Mouse (Mus musculus) MEL (cell line): Measurements from ENCODE around the gene Naa38. TPM values are rescaled to one million over a fixed set of nuclear protein-coding genes. Genes with fewer than 3 reads are reported as not detected.

Experiments
- DNase-seq: peaks from one replicate; pipeline ENCODE4 v3.0.0; 2011; ENCODE audit warnings: low read depth, low spot score
- H3K27ac ChIP-seq: 2 replicates; pipeline ENCODE4 v1.5.1; 2012; ENCODE audit warnings: low read depth, mild to moderate bottlenecking, control low read depth, low read length, moderate library complexity; ENCODE audit not compliant: control insufficient read depth
- H3K27me3 ChIP-seq, 2 experiments: fragments of 150-350 bp in 1 of 2; sonication (generic) in 1 of 2; 2 replicates each; pipeline ENCODE4 v1.6.1; 2012; ENCODE audit warnings: low read length in 2 of 2, mild to moderate bottlenecking in 2 of 2, improper control_type of control experiment in 1 of 2, moderate library complexity in 1 of 2; ENCODE audit not compliant: insufficient read depth in 2 of 2, control insufficient read depth in 1 of 2
- H3K36me3 ChIP-seq, 2 experiments: 2 replicates each; pipeline ENCODE4 v1.6.1; 2012 to 2014; ENCODE audit warnings: low read length in 2 of 2, improper control_type of control experiment in 1 of 2, inconsistent platforms in 1 of 2, mild to moderate bottlenecking in 1 of 2; ENCODE audit not compliant: insufficient read depth in 2 of 2, control insufficient read depth in 1 of 2
- H3K4me1 ChIP-seq, 2 experiments: fragments of 150-350 bp in 1 of 2; sonication (generic) in 1 of 2; 2 replicates each; pipeline ENCODE4 v1.6.1; 2012; ENCODE audit warnings: low read length in 2 of 2, improper control_type of control experiment in 1 of 2, mild to moderate bottlenecking in 1 of 2; ENCODE audit not compliant: insufficient read depth in 2 of 2, control insufficient read depth in 1 of 2
- H3K4me3 ChIP-seq, 2 experiments: fragments of 150-350 bp in 1 of 2; sonication (generic) in 1 of 2; 2 replicates each; pipeline ENCODE4 v1.5.1; 2012; ENCODE audit warnings: low read depth in 2 of 2, low read length in 2 of 2, mild to moderate bottlenecking in 2 of 2, moderate library complexity in 2 of 2, control low read depth in 1 of 2, improper control_type of control experiment in 1 of 2; ENCODE audit not compliant: control insufficient read depth in 1 of 2, insufficient read depth in 1 of 2
- H3K79me2 ChIP-seq: 2 replicates; pipeline ENCODE4 v1.6.1; 2012; ENCODE audit warnings: mild to moderate bottlenecking, low read length, moderate library complexity; ENCODE audit not compliant: control insufficient read depth, poor library complexity, insufficient read depth
- H3K9ac ChIP-seq: 2 replicates; pipeline ENCODE4 v1.6.1; 2012; ENCODE audit warnings: low read depth, mild to moderate bottlenecking, control low read depth, low read length, moderate library complexity; ENCODE audit not compliant: control insufficient read depth, poor library complexity, severe bottlenecking
- H3K9me3 ChIP-seq: fragments of 150-350 bp; sonication (generic); replicated peaks from 2 replicates; pipeline ENCODE4 v1.6.1; 2012; ENCODE audit warnings: mild to moderate bottlenecking, low read length, improper control_type of control experiment, moderate library complexity; ENCODE audit not compliant: insufficient read depth
- BHLHE40 ChIP-seq: IDR thresholded peaks from 2 replicates; pipeline ENCODE4 v1.6.1; 2012; ENCODE audit warnings: low read depth, mild to moderate bottlenecking, inconsistent platforms, low read length, improper control_type of control experiment, borderline replicate concordance
- CTCF ChIP-seq, 3 experiments: IDR thresholded peaks in 2 of 3; conservative IDR thresholded peaks in 1 of 3; 2 replicates each; pipeline ENCODE4 v1.5.1; 2011 to 2012; ENCODE audit warnings: low read length in 3 of 3, low read depth in 2 of 3, mild to moderate bottlenecking in 2 of 3, improper control_type of control experiment in 1 of 3, inconsistent platforms in 1 of 3, mixed read lengths in 1 of 3, moderate library complexity in 1 of 3; ENCODE audit not compliant: control insufficient read depth in 1 of 3, insufficient read depth in 1 of 3, poor library complexity in 1 of 3, severe bottlenecking in 1 of 3
- E2F4 ChIP-seq: IDR thresholded peaks from 2 replicates; pipeline ENCODE4 v1.6.1; 2011; ENCODE audit warnings: low read depth, low read length, improper control_type of control experiment, borderline replicate concordance
- ELF1 ChIP-seq: IDR thresholded peaks from 2 replicates; pipeline ENCODE4 v1.6.1; 2014; ENCODE audit warnings: low read depth, mild to moderate bottlenecking, inconsistent platforms, low read length, improper control_type of control experiment, moderate library complexity
- EP300 ChIP-seq, 2 experiments: IDR thresholded peaks; 2 replicates each; pipeline ENCODE4 v1.6.1; 2011; ENCODE audit warnings: improper control_type of control experiment in 2 of 2, low read length in 2 of 2, low read depth in 1 of 2, mild to moderate bottlenecking in 1 of 2
- GABPA ChIP-seq: IDR thresholded peaks from 2 replicates; pipeline ENCODE4 v1.6.1; 2012; ENCODE audit warnings: low read depth, mild to moderate bottlenecking, inconsistent platforms, low read length, improper control_type of control experiment, moderate library complexity
- HCFC1 ChIP-seq: IDR thresholded peaks from 2 replicates; pipeline ENCODE4 v1.6.1; 2012; ENCODE audit warnings: low read depth, mild to moderate bottlenecking, inconsistent platforms, low read length, improper control_type of control experiment, moderate library complexity
- JUND ChIP-seq: IDR thresholded peaks from 2 replicates; pipeline ENCODE4 v1.6.1; 2011; ENCODE audit warnings: low read depth, mild to moderate bottlenecking, improper control_type of control experiment, low read length
- MAFK ChIP-seq: IDR thresholded peaks from 2 replicates; pipeline ENCODE4 v1.6.1; 2011; ENCODE audit warnings: low read depth, mild to moderate bottlenecking, low read length, improper control_type of control experiment, borderline replicate concordance
- MAZ ChIP-seq: IDR thresholded peaks from 2 replicates; pipeline ENCODE4 v1.6.1; 2012; ENCODE audit warnings: low read depth, mild to moderate bottlenecking, inconsistent platforms, low read length, improper control_type of control experiment
- MXI1 ChIP-seq: IDR thresholded peaks from 2 replicates; pipeline ENCODE4 v1.6.1; 2011; ENCODE audit warnings: mild to moderate bottlenecking, low read depth, low read length, improper control_type of control experiment
- NELFE ChIP-seq: IDR thresholded peaks from 2 replicates; pipeline ENCODE4 v1.6.1; 2011; ENCODE audit warnings: low read depth, low read length, improper control_type of control experiment
- POLR2AphosphoS5 ChIP-seq: IDR thresholded peaks from 2 replicates; pipeline ENCODE4 v1.6.1; 2012; ENCODE audit warnings: low read depth, borderline replicate concordance, mild to moderate bottlenecking, inconsistent platforms, low read length, moderate library complexity, mixed read lengths
- RAD21 ChIP-seq: IDR thresholded peaks from 2 replicates; pipeline ENCODE4 v1.6.1; 2011; ENCODE audit warnings: mild to moderate bottlenecking, low read depth, low read length, improper control_type of control experiment
- RCOR1 ChIP-seq: IDR thresholded peaks from 2 replicates; pipeline ENCODE4 v1.6.1; 2012; ENCODE audit warnings: low read depth, mild to moderate bottlenecking, inconsistent platforms, low read length, improper control_type of control experiment
- SMC3 ChIP-seq: IDR thresholded peaks from 2 replicates; pipeline ENCODE4 v1.6.1; 2011; ENCODE audit warnings: low read depth, low read length, improper control_type of control experiment
- TAL1 ChIP-seq: IDR thresholded peaks from 2 replicates; pipeline ENCODE4 v1.6.1; 2012; ENCODE audit warnings: mild to moderate bottlenecking, inconsistent platforms, low read length, moderate library complexity, mixed read lengths
- TBP ChIP-seq: IDR thresholded peaks from 2 replicates; pipeline ENCODE4 v1.8.0; 2011; ENCODE audit warnings: low read depth, low read length, improper control_type of control experiment
- TCF12 ChIP-seq: IDR thresholded peaks from 2 replicates; pipeline ENCODE4 v1.6.1; 2014; ENCODE audit warnings: low read depth, mild to moderate bottlenecking, inconsistent platforms, low read length, improper control_type of control experiment, moderate library complexity
- USF1 ChIP-seq: IDR thresholded peaks from 2 replicates; pipeline ENCODE4 v1.6.1; 2014; ENCODE audit warnings: low read depth, mild to moderate bottlenecking, inconsistent platforms, low read length, improper control_type of control experiment, moderate library complexity
- ZC3H11A ChIP-seq: IDR thresholded peaks from 2 replicates; pipeline ENCODE4 v1.6.1; 2012; ENCODE audit warnings: low read depth, mild to moderate bottlenecking, inconsistent platforms, low read length, improper control_type of control experiment
- polyA plus RNA-seq, 2 experiments: library from polyadenylated mRNA; stranded (reverse) in 1 of 2; unstranded in 1 of 2; fragments of >175 nt in 1 of 2; fragments of >200 nt in 1 of 2; gene quantifications; 2 replicates each; pipeline versions ENCODE4 v1.2.1 to v1.2.4; 2012; ENCODE audit warnings: low replicate concordance in 2 of 2, low read depth in 1 of 2; ENCODE audit not compliant: insufficient read length in 2 of 2, insufficient read depth in 1 of 2, missing spikeins in 1 of 2
- total RNA-seq: library from RNA; depleted of rRNA; stranded (reverse); fragments of 300-350 nt; gene quantifications from 2 replicates; pipeline ENCODE4 v1.2.3, GENCODE M21; 2012

Naa38 gene
- total and polyA plus RNA-seq, 3 experiments = 173 to 190 TPM; not detected in 1

DNA sequence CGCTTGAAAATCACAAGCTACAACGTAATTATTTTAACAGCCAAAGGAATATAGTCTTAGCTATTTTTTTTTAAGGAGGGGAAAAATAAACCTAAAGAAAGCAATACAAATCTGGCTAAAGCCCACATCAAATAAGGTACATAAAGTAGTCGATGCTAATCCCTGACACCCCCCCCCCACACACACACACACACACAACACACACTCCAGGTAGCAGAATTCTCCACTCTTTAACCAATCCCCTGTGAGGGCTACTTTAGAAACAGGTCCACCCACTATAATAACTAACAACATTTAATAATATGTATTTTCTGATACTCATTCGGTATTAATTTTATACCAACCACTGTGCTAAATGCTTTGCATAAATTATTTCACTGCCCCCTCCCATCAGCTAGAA is 21.2 kb downstream of the Naa38 start:
- Histone ChIP-seq H3K36me3 (peaks cover 0 to 32% of the 10 kb centered on the region in 2 experiments; a peak in 2 of 4 replicates), H3K9ac (peak overlapping the region; percentile 79), H3K4me1 (peaks cover 17 to 52% of the 10 kb centered on the region in 2 experiments), H3K4me3 (peak overlapping the region; percentile 61 to 90), H3K27me3 (no peaks in the 10 kb centered on the region), H3K9me3 (no peaks in the 10 kb centered on the region), H3K27ac (peak overlapping the region; percentile 92), H3K79me2 (peaks cover 32% of the 10 kb centered on the region)
- TF ChIP-seq RCOR1 (0 out of 2 replicates have a peak, but pooled peaks have one; percentile 3), ZC3H11A (no peak)
- peak; percentile 44 for DNase-seq

DNA sequence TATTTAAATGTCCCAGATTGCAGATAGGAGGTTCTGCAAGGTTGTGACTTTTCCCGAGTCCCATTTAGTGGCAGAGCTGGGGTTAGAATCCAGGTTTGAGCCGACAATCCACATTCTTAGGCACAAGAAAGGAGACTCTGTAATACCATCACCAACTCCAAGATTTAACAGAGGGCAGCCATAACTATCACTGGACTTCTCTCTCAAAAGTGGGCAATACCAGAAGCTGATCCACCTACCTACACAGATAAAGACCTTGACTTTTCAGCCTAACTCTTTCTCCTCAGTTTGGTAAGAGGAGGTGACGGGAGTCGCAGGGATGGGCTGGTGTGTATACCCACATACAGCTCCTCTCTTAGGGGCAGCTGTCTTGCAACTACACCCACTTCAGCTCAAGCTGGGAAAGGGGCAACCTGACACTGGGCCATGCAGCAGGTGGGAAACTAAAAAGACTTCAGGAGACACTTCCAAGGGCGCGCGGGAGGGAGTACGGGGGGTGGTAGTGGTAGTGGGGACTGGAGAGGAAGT is 21.7 kb downstream of the Naa38 start:
- H3K79me2 ChIP-seq = peaks cover 30% of the 10 kb centered on the region
- H3K9ac ChIP-seq = peak overlapping the region; percentile 79
- TF ChIP-seq NELFE (0 out of 2 replicates have a peak, but pooled peaks have one; percentile 45), HCFC1 (no peak), BHLHE40 (0 out of 2 replicates have a peak, but pooled peaks have one; percentile 6), TAL1 (no peak), JUND (0 out of 2 replicates have a peak, but pooled peaks have one; percentile 8)
- H3K27ac ChIP-seq = peak overlapping the region; percentile 92
- H3K9me3 ChIP-seq = no peaks in the 10 kb centered on the region
- H3K4me3 ChIP-seq = peak overlapping the region; percentile 61 to 90
- H3K27me3 ChIP-seq = no peaks in the 10 kb centered on the region
- H3K36me3 ChIP-seq = peaks cover 0 to 31% of the 10 kb centered on the region in 2 experiments; a peak in 2 of 4 replicates
- peaks cover 17 to 52% of the 10 kb centered on the region in 2 experiments for H3K4me1 ChIP-seq
- DNase-seq = peak; percentile 66

DNA sequence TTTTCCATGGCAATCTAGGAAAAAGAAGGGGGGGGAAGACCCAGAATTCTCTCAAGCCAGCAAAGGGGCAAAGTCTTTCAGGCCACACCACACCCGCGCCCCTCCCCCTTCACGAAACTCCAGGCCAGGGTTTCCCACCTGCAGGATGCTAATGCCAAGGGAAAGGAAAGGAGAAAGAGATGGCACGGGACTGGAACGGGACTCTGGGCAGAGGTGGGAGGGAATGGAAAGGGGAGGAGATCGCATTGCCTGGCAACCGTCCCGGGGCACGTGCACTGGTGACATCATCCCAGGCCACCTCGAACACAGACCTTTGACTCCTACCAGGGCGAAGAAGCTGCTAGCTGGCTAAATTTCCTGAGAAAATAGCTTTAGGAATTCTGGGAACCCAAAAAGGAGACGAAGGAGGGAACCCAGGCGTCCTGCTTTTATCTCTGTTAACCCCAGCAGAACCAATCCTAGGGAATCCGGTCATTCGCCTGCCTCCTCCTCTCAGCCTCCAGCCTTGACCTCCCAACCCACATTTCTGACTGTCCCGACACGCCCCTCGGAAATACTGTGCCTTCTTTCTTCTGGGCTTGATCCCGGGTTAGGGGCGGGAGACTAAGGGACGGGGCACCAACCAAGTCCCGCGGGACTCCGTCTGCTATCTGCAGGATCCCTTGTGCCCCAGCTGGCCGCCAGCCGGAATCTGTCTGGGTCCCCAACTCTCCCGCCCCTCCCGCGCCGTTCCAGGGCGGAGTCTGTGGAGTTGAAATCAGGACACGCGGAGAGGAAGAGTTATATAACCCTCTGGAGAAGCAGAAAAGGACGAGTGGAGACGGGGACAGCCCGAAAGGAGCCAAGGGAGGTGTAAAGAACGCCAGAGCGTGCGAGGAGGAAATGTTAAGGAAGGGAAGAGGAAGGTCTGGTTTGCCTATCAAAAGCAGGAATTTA is 22.4 kb downstream of the Naa38 start:
- H3K4me3 ChIP-seq = peak overlapping the region; percentile 61 to 90
- peak overlapping the region; percentile 92 for H3K27ac ChIP-seq
- no peaks in the 10 kb centered on the region for H3K9me3 ChIP-seq
- peaks cover 13 to 45% of the 10 kb centered on the region in 2 experiments for H3K4me1 ChIP-seq
- H3K36me3 ChIP-seq = peaks cover 0 to 24% of the 10 kb centered on the region in 2 experiments; a peak in 2 of 4 replicates
- peaks cover 25% of the 10 kb centered on the region for H3K79me2 ChIP-seq
- H3K27me3 ChIP-seq = peaks cover 0 to 1% of the 10 kb centered on the region in 2 experiments; a peak in 1 of 4 replicates
- H3K9ac ChIP-seq = peak overlapping the region; percentile 79
- DNase-seq = peak; percentile 96
- TF ChIP-seq ELF1 (peak; percentile 38; the same call in 1 of the 2 replicates), EP300 (IDR thresholded peaks at IDR 0.05; ENCODE audit: low read depth in 1 of 2, low read length in 2 of 2) (peak in 1 of 2 experiments; percentile 79; a peak in 2 of 4 replicates), HCFC1 (peak; percentile 81), POLR2AphosphoS5 (no peak), CTCF (IDR thresholded peaks at IDR 0.05 in 2 of 3, conservative IDR thresholded peaks at IDR 0.05 in 1 of 3; ENCODE audit: control insufficient read depth in 1 of 3, insufficient read depth in 1 of 3, low read depth in 2 of 3, low read length in 3 of 3, poor library complexity in 1 of 3, severe bottlenecking in 1 of 3) (0 out of 6 replicates have a peak, but pooled peaks of 1 of the 3 experiments have one; percentile 1), MXI1 (peak; percentile 97), MAZ (peak; percentile 99), RCOR1 (peak; percentile 60), SMC3 (no peak; the same call in 1 of the 2 replicates), TAL1 (0 out of 2 replicates have a peak, but pooled peaks have one; percentile 6), GABPA (no peak), TBP (peak; percentile 84), RAD21 (no peak), USF1 (peak; percentile 90), E2F4 (no peak), MAFK (no peak), TCF12 (peak; percentile 65)
